Mouse (Mus musculus) lung, postnatal 10 days (tissue): Measurements from ENCODE around the gene Fbxw4.

Source experiments
- DNase-seq: peaks from one replicate; pipeline ENCODE4 v3.0.0; 2021

Fbxw4 gene

GRCm38 (mm10) chr19:45659738-45660502, at the start of gene Fbxw4:
TSS of gene Fbxw4 (minus strand) at chr19:45660312.
- peak; percentile 73 for DNase-seq

GRCm38 (mm10) chr19:45708704-45709103, 48.6 kb upstream of the Fbxw4 start:
- peak; percentile 9 for DNase-seq

DNA sequence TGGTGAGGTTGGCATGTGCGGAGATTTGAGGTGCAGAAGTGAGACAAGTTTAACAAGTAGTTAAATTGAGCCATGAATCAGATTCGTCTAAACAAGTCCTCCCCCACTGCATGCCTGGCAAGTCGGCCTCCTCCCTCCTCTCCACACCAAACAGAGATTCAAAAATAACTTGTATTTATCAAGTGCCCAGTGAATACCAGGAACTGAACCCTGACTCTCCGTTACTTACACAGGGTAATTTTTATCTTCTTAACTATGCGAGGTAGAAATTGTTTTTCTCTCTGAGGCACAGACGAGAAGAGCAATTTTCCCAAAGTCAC, 36.1 kb upstream of the Fbxw4 start:
- DNase-seq, result no peak

- DNase-seq, result no peak
Observed at GRCm38 (mm10) chr19:45695496-45696280, 35.6 kb upstream of the Fbxw4 start.

- DNase-seq, result no peak
Observed at GRCm38 (mm10) chr19:45694056-45694455, 33.9 kb upstream of the Fbxw4 start.

- no peak for DNase-seq
Observed at GRCm38 (mm10) chr19:45692211-45692610, 32.1 kb upstream of the Fbxw4 start.

DNA sequence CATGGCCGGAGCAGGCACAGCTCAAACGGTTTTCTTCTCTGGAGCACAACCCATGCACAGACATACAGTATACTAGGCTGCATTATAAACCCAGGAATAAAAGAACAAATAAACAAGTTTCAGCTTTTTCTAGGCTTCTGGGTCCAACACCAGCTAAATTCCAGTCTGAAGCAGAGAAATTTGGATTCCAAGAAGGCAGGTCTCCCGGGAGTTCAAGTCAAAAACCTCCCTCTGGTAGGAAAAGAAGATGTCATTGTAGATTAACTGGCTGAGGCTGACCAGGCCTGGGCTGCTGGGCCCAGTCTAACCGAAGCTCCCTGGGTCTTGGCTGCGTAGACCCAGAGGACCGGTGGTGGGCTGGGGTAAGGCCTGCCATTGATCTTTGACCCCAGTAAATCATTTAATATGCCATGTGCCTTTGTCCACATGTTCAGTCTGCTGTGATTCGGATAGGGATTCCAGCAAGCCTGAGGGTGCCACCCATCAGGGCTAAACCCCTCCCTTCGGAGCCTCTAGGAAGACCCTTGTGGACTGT, 31.0 kb upstream of the Fbxw4 start:
- no peak for DNase-seq

GRCm38 (mm10) chr19:45687001-45687400, 26.9 kb upstream of the Fbxw4 start:
- DNase-seq, result no peak

DNA sequence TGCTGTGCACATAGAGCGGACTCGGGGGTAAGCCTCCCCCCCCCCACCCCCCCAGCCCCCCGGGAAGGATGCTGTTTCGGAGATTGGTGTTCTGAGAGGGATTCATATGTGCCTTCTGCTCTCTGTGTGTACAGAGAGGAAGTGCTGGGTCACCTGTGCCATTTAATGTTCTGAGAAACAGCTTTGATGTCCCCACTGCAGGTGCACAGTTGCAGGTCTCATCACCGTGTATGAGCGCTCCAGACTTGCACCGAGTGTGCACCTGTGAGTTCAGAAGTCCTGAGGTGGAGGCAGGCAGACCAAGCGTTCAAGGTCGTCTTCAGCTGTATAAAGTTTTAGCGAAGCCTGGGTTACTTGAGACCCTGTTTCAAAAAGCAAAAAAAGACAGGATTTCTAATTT, 23.6 kb upstream of the Fbxw4 start:
- no peak for DNase-seq

DNA sequence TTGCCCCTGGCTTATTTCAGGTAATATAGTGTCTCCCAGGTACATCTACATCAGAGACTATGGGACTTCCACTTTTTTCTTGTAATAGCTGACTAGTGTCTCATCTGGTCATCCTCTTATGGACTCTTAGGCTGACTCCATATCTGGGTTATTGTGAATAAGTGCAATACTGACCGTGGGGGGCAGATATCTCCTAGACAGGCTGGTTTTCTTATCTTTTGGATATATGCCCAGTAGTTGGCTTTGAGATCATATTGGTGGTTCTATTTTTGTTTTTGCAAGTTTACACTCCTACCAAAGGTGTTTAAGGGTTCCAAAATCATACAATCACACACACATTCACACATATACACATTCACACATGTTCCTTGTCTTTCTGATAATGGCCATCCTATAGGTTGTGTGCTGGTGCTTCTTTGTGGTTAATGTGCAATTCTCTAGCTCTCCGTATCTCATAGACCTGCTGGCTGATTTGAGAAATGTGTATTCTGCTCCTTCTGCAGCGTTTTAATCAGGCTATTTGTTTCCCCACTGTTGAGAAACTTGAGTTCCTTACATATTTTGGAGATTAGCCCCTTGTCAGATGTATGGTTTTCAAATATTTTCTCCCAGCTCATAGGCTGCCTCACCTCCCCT, 20.5 kb upstream of the Fbxw4 start:
- DNase-seq, result no peak

DNA sequence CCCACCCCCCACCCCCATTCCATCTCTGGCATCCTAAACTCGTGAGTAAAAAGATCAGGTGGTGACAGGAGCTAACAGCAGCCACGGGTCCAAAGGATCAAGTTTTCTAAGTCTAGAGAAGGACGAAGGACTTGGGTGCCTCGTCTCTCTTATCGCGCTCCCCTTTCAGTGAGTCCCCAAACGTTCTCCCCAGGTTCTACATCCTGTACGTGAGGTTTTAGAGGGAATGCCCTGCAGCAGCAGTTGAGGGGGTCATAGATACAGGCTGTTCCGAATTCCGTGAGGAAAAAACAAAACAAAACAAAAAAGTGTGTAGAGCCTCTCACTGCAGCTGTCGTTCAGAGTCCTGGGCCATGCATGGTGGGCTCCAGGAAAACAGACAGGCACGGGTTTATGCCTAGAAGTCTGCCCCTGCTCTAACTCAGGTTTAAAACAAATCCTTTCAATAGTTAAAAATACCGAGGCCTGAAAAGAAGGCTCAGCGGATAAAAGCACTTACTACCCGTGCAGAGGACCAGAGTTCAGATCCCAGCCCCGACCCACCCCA, 16.7 kb upstream of the Fbxw4 start:
- DNase-seq, result no peak

DNA sequence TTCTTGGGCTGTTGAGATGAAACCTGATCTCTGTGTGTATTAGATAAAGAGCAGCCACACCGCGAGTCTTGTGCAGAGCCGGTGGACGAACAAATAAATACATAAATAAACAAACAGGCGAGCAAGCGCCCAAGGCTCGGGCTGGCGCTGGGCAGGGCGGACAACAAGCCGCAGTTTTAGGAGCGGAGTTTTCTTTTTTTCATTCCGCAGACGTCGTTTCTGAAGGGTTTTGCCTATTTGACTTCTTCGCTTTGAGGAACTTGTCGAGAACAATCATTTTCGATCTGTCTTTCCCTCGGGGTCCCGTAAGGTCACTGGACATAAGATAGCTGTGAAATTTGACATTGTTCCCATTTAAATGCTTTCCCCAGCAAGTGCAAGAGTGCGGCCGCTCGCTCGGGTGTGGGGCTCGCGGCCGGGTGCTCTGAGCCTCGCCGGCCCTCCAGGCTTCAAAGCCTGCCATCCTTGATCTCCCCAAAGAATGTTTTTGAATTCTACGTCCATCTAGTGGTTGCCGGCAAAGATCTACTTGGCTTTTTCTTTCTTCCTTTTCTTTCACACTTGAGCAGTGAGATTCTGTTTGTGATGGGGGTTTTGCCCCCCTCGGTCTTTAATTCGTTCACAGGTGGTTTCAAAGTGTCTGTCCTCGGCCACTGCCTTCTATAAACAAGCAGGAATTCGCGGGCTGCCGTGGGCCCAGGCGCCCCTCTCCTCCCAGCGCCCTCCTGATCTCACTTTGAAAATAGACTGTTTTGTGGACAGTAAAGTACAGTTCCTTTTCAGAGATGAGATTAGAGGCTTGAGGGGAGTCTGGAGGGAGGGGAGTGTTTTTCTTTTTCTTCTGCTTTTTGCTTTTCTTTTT, 15.8 kb upstream of the Fbxw4 start:
- DNase-seq, result no peak

GRCm38 (mm10) chr19:45675196-45675595, 15.1 kb upstream of the Fbxw4 start:
- DNase-seq, result no peak

GRCm38 (mm10) chr19:45672971-45673370, 12.9 kb upstream of the Fbxw4 start:
- DNase-seq, result no peak

GRCm38 (mm10) chr19:45668986-45669385, 8.9 kb upstream of the Fbxw4 start:
- DNase-seq, result no peak

- no peak for DNase-seq
Observed at GRCm38 (mm10) chr19:45663851-45664250, 3.7 kb upstream of the Fbxw4 start.

DNA sequence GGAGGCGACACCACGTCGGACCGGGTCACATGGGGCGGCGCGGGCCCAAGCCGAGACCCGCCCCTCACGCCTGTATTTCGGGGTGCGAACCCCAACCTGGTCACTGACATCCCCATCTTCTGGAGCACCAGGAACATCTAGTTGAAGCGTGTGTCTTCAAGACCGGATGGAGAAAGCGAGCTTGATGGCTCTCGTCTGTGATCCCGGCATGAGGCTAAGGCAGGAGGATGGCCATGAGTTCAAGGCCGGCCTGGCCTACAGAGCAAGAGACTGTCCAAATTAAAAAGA, 335 bp upstream of the Fbxw4 start:
- DNase-seq, result no peak

DNA sequence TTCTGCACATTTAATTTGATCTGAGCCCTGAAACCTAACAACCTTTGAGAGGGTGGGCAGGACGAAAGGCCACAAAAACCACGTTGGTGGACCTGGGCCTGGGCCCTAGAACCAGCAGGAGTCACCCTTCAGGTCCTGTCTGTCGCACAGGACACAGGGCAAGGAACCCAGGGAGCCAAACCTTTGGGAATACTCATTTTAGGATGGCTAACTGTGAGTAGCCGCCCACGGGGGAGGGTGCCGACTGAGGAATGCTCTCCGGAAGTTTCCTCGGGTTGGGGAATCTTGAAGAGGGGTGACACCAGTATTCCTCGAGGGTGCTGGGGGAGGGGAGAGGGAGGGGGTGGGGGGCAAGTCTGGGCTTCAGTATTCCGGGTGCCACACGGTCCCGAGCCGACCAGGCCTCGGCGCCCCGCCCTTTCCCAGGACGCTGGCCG, 793 bp downstream of the Fbxw4 start:
- peak; percentile 71 for DNase-seq

GRCm38 (mm10) chr19:45658556-45659268, 1.4 kb downstream of the Fbxw4 start:
- no peak for DNase-seq

DNA sequence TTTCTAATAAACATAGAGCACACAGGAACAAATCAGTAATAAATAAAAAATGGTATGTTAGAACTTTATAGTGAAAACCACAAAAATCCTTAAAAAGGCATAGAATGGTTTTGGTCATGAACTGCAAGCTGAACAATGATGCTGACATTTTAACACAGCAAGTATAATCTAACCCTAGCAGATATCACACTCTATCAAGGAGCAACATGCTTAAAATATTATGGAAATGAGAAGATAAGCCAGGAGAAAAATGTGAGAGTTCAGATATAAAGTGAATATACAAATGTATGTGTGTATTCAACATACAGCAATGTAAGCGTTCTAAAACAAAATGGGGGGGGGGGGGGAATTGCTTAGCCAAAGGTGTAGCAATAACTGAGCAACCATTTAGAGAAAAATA, 2.3 kb downstream of the Fbxw4 start:
- DNase-seq, result no peak

DNA sequence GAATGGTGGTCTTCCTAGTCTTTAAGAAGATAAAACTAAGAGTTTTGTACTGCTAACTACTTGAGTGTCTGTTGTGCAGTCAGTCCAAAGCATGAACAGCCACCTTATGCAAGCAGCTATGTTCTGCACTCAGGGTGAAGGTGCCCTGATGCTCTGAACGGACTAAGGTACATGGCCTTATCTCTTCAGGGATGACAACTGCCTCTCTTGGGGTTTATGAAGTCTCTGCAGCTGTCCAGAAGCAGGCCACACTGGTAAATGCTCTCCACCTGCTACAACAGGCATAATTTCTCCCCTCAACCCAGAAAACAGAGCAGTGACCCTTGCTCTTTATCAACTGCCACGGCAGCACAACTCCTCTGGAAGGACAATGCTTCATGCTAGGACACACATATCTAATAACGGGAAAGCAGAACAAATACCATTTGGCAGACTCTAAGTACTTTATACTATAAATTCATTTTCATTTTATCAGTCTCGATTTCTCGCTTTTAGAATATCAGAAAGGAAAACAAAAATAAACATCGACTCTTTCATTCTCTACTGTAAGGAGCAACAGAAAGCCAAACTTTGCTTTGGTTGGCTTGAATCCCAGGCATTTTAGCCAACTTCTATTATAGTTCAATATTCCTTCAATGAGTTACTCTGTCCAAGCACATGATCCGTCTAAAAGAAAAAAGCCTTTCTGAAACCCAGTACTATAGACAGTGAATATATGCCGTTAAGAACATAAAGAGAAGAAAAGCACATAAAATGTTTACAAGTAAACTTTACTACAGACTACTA, 3.1 kb downstream of the Fbxw4 start:
- no peak for DNase-seq
